Mouse (Mus musculus) bone marrow, adult 2 months (tissue): ENCODE data around the gene Gm49318.

Experiments
- CTCF ChIP-seq: fragments of 200-500 bp; IDR thresholded peaks from 2 replicates; pipeline ENCODE4 v1.5.1; 2011; ENCODE audit warnings: low read length, control low read depth; ENCODE audit not compliant: control insufficient read depth, insufficient read depth
- POLR2A ChIP-seq: fragments of 200-500 bp; IDR thresholded peaks from 2 replicates; pipeline ENCODE4 v1.6.1; 2011; ENCODE audit warnings: low read depth, mild to moderate bottlenecking, control low read depth, low read length, borderline replicate concordance; ENCODE audit not compliant: control insufficient read depth

DNA sequence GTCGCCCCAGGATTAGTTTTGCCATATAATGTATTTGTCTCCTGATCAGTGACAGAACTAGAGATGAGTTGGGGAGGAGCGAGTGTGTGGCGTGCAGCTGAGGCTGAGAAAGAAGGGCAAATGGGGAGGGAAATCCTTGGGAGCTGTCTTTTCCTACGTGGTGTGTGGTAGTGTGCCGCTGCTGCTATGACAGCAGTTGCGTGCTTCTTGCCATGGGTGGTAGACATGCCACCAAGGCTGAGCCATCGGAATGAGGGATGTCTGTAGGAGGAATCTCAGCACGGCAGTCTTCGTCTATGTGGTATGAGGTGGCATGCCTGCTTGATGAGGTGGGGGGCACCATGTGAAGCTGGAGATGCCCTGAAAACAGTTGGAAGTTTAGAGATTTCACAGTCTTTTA is 40.7 kb downstream of the Gm49318 start:
- no peak for TF ChIP-seq CTCF
- no peak for TF ChIP-seq POLR2A
